Mouse (Mus musculus) forebrain, embryonic 16.5 days (tissue): Measurements from ENCODE around the gene Cdh15. TPM values are rescaled to one million over a fixed set of nuclear protein-coding genes. Genes with fewer than 3 reads are reported as not detected.

Experiments used
- ATAC-seq: fragments of 200-750 bp; cut with Nextera tagmentation; 2 replicates; pipeline ENCODE4 v1.8.0; 2017; ENCODE audit warnings: mild to moderate bottlenecking, moderate library complexity
- H3K27ac ChIP-seq: fragments of 300-500 bp; sonication (generic); 2 replicates; pipeline ENCODE4 v1.5.1; 2014; ENCODE audit warnings: low read length, control low read depth
- H3K27me3 ChIP-seq: fragments of 300-500 bp; sonication (generic); replicated peaks from 2 replicates; pipeline ENCODE4 v1.6.1; 2014; ENCODE audit warnings: low read length; ENCODE audit not compliant: control insufficient read depth, insufficient read depth
- H3K36me3 ChIP-seq: fragments of 300-500 bp; sonication (generic); 2 replicates; pipeline ENCODE4 v1.6.1; 2014; ENCODE audit not compliant: control insufficient read depth, insufficient read depth
- H3K4me1 ChIP-seq: fragments of 300-500 bp; sonication (generic); replicated peaks from 2 replicates; pipeline ENCODE4 v1.6.1; 2014; ENCODE audit warnings: low read length; ENCODE audit not compliant: control insufficient read depth, insufficient read depth
- H3K4me2 ChIP-seq: fragments of 300-500 bp; sonication (generic); 2 replicates; pipeline ENCODE4 v1.6.1; 2014; ENCODE audit warnings: mild to moderate bottlenecking, low read length, control low read depth
- H3K4me3 ChIP-seq: fragments of 300-500 bp; sonication (generic); replicated peaks from 2 replicates; pipeline ENCODE4 v1.5.1; 2014; ENCODE audit warnings: mild to moderate bottlenecking, low read length, control low read depth
- H3K9ac ChIP-seq: fragments of 300-500 bp; sonication (generic); replicated peaks from 2 replicates; pipeline ENCODE4 v1.6.1; 2014; ENCODE audit warnings: low read depth, low read length, control low read depth
- H3K9me3 ChIP-seq: fragments of 300-500 bp; sonication (generic); 2 replicates; pipeline ENCODE4 v1.6.1; 2016; ENCODE audit warnings: low read length; ENCODE audit not compliant: control insufficient read depth
- WGBS: fragments of 180-500 bp; shearing (Covaris S2); extraction: QIAGEN DNeasy Blood & Tissue Kit; methylation state at CpG from one replicate; pipeline ENCODE4 v1.1.7; 2014; 5-methylcytosine and 5-hydroxymethylcytosine counted together
- polyA plus RNA-seq: library from polyadenylated mRNA; unstranded; fragments of >200 nt; fragmentation: Nextera tagmentation; extraction: Ambion mirVana; gene quantifications from 2 replicates; pipeline ENCODE4 v1.2.1, GENCODE M21; 2015

The Cdh15 gene
- 1.2 and 1.6 TPM in 2 replicates for polyA plus RNA-seq

DNA sequence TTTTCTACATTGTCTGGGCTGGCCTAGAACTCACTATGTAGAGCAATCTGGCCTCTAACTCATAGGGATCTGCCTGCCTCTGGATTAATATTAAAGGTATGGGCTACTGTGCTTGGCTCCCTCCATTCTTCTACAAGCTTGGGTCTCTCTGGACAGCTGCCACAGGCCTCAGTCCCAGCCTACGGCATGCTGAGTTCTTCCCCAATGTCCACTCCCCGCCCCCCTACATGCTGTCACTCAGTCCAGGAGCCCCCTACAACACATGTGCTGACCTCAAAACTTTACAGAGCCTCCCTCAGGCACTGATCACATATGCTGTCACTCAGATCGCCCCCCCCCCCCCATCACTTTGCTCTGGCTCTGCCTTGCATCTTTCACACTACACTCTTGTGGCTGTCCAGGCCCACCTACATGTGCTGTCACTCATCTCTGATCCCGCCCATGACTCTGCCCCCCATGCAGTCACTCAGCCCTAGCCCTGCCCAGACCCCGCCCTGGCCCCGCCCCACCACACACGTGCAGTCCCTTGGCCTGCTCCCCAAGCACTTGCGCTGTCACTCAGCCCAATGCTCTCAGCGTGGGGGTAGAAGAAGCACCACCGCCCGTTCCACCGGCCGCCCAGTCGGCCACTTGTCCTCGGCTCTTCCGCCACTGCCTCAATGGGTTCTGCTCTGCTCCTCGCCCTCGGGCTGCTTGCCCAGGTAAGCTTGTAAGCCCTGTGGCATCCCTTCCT is at the start of gene Cdh15:
Gene Cdh15, plus strand, starts transcription at position 138 of the 733 bp plus-strand sequence.
- WGBS, result 9% methylated on average over 18 of the region's 18 CpGs
- H3K27ac ChIP-seq, result no peak within 1 kb of the TSS
- no peaks in the 10 kb centered on the region for H3K9me3 ChIP-seq
- H3K27me3 ChIP-seq, result no peaks in the 10 kb centered on the region; the same call in 1 of the 2 replicates
- H3K4me1 ChIP-seq, result peaks cover 4% of the 10 kb centered on the region
- no peaks in the 10 kb centered on the region for H3K36me3 ChIP-seq
- H3K4me2 ChIP-seq, result peak within 1 kb of the TSS; percentile 20
- peak; percentile 93 for ATAC-seq
- no peak within 1 kb of the TSS for H3K4me3 ChIP-seq
- no peak within 1 kb of the TSS for H3K9ac ChIP-seq

DNA sequence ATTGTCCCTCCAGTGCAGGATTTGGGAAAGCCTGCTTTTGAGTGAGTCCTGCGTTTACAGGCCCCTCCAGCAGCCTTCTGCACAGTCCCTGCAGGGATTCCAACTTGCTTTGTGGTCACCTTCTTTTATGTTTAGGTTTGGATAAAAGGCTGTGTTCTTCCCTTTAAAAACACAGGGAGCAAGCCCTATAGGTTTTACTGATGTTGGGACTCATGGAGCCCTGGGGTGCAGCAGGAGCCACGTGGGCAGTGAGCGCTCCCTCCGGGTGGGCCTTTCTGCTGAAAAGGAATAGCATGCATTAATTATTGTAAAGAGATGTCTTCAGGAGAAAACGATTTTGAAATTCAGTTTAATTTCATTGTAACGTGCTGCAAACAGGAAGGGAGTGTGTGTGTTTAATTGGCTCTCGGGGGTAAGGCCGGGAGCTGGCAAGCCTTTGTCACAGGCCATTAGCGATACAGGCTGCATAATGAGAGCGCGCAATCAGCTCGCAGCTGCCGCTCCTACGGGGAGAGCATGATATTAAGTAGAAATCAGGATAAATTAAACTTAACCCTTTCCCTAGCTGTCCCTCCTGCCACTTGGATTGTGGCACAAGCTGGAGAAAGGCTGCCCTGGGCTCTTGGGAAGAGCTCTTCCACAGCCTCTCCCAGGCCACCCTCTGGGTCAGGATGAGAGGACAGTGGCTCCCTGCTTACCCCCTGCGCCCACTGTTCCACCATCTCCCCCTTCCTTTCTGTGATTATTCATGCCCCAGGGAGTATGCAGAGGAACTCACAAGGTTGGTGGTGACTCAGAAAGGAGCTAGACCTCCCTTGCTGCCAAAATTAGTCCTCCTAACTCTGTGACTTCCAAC is 43.6 kb upstream of the Cdh15 start:
- Histone ChIP-seq H3K4me3 (no peak overlapping the region), H3K4me2 (peak overlapping the region; percentile 26), H3K9me3 (no peaks in the 10 kb centered on the region), H3K27ac (peak overlapping the region; percentile 96), H3K9ac (peak overlapping the region; percentile 51), H3K4me1 (peaks cover 58% of the 10 kb centered on the region), H3K36me3 (no peaks in the 10 kb centered on the region), H3K27me3 (0 out of 2 replicates have a peak, but pooled peaks cover 6% of the 10 kb centered on the region)
- WGBS, result 4% methylated on average over 15 of the region's 15 CpGs
- ATAC-seq, result peak; percentile 94

DNA sequence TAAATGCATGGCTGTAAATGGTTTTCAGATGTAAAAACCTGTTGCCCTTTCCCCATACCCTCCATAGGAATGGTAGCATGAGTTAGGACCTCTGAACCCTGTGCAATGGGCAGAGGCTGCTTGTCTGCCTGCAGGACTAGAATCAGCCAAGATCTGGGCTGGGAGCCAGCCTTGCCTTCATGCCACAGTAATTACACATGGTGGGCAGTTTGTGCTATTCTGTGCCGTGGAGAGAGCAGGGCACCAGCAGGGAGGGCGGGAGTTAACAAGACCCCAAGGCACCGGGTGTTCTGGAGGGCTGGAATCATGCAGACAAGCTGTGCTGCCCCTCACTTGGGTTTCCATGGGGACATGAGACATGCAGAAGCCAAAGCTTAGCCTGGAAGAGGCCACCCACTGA is 42.4 kb upstream of the Cdh15 start:
- Histone ChIP-seq H3K27ac (peak overlapping the region; percentile 96), H3K9ac (no peak overlapping the region), H3K9me3 (no peaks in the 10 kb centered on the region), H3K4me2 (peak overlapping the region; percentile 5; the same call in 1 of the 2 replicates), H3K4me1 (peaks cover 58% of the 10 kb centered on the region), H3K27me3 (0 out of 2 replicates have a peak, but pooled peaks cover 6% of the 10 kb centered on the region), H3K4me3 (no peak overlapping the region), H3K36me3 (no peaks in the 10 kb centered on the region)
- ATAC-seq, result peak; percentile 59
- WGBS, result 3% methylated on average over 3 of the region's 3 CpGs

- H3K9me3 ChIP-seq, result no peaks in the 10 kb centered on the region
- H3K9ac ChIP-seq, result no peak overlapping the region; the same call in 1 of the 2 replicates
- H3K4me1 ChIP-seq, result peaks cover 59% of the 10 kb centered on the region
- H3K4me2 ChIP-seq, result no peak overlapping the region
- ATAC-seq, result no peak
- H3K27ac ChIP-seq, result peak overlapping the region; percentile 96
- no peak overlapping the region for H3K4me3 ChIP-seq
- 29% methylated on average over 7 of the region's 7 CpGs for WGBS
- H3K36me3 ChIP-seq, result no peaks in the 10 kb centered on the region
- H3K27me3 ChIP-seq, result 0 out of 2 replicates have a peak, but pooled peaks cover 2% of the 10 kb centered on the region
Measured at GRCm38 (mm10) chr8:122806956-122807538, 40.7 kb upstream of the Cdh15 start.

DNA sequence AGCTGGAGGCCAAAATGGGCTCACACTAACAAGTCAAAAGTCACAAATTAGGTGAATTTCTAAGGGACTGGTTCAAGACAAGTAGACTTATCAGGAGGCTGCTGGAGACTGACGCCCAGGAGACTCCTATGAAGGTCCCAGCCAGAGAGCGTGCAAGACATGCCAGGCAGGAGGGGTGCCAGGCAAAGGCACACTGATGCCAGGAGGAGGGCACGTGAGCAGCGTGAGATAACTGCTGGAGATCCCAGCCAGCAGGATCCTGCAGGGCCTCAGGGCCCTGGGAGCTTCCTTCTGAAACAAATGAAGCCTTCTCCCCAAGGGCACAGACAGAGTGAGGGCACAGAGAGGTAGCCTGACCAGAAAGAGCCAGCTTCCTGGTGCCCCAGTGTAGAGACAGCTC is 39.9 kb upstream of the Cdh15 start:
- Histone ChIP-seq H3K27me3 (no peaks in the 10 kb centered on the region), H3K9me3 (no peaks in the 10 kb centered on the region), H3K27ac (peak overlapping the region; percentile 96), H3K4me1 (peaks cover 58% of the 10 kb centered on the region), H3K4me3 (no peak overlapping the region), H3K36me3 (no peaks in the 10 kb centered on the region), H3K9ac (no peak overlapping the region), H3K4me2 (no peak overlapping the region)
- 48% methylated on average over 4 of the region's 4 CpGs for WGBS
- ATAC-seq, result no peak

GRCm38 (mm10) chr8:122810376-122810775 is 37.4 kb upstream of the Cdh15 start:
- WGBS, result 80% methylated on average over 8 of the region's 8 CpGs
- no peaks in the 10 kb centered on the region for H3K36me3 ChIP-seq
- no peaks in the 10 kb centered on the region for H3K9me3 ChIP-seq
- no peak overlapping the region for H3K27ac ChIP-seq
- no peak overlapping the region for H3K9ac ChIP-seq
- no peak overlapping the region for H3K4me2 ChIP-seq
- ATAC-seq, result no peak
- H3K27me3 ChIP-seq, result no peaks in the 10 kb centered on the region
- H3K4me1 ChIP-seq, result peaks cover 33% of the 10 kb centered on the region
- H3K4me3 ChIP-seq, result no peak overlapping the region

GRCm38 (mm10) chr8:122811870-122812494 is 35.8 kb upstream of the Cdh15 start:
- no peak overlapping the region for H3K9ac ChIP-seq
- no peak overlapping the region for H3K4me2 ChIP-seq
- no peak overlapping the region for H3K4me3 ChIP-seq
- no peaks in the 10 kb centered on the region for H3K9me3 ChIP-seq
- 83% methylated on average over 16 of the region's 16 CpGs for WGBS
- no peaks in the 10 kb centered on the region for H3K27me3 ChIP-seq
- H3K4me1 ChIP-seq, result peaks cover 17% of the 10 kb centered on the region
- H3K36me3 ChIP-seq, result no peaks in the 10 kb centered on the region
- no peak overlapping the region; the same call in 1 of the 2 replicates for H3K27ac ChIP-seq
- peak; percentile 26; the same call in 1 of the 2 replicates for ATAC-seq

GRCm38 (mm10) chr8:122812610-122813250 is 35.0 kb upstream of the Cdh15 start:
- 71% methylated on average over 14 of the region's 14 CpGs for WGBS
- ATAC-seq, result 0 out of 2 replicates have a peak, but pooled peaks have one; percentile 37

More at GRCm38 (mm10) chr8:122812610-122813250, 35.0 kb upstream of the Cdh15 start:
- H3K4me1 ChIP-seq, result peaks cover 12% of the 10 kb centered on the region
- no peak overlapping the region for H3K27ac ChIP-seq
- no peaks in the 10 kb centered on the region for H3K36me3 ChIP-seq
- H3K4me3 ChIP-seq, result no peak overlapping the region
- H3K9me3 ChIP-seq, result no peaks in the 10 kb centered on the region
- H3K9ac ChIP-seq, result no peak overlapping the region
- no peak overlapping the region for H3K4me2 ChIP-seq
- H3K27me3 ChIP-seq, result no peaks in the 10 kb centered on the region
